Mouse (Mus musculus): ENCODE measurements around the gene Cyp2d10. TPM values are rescaled to one million over a fixed set of nuclear protein-coding genes. Genes with fewer than 3 reads are reported as not detected.

Cyp2d10 gene
- polyA plus RNA-seq, 2 experiments, result not detected

DNA sequence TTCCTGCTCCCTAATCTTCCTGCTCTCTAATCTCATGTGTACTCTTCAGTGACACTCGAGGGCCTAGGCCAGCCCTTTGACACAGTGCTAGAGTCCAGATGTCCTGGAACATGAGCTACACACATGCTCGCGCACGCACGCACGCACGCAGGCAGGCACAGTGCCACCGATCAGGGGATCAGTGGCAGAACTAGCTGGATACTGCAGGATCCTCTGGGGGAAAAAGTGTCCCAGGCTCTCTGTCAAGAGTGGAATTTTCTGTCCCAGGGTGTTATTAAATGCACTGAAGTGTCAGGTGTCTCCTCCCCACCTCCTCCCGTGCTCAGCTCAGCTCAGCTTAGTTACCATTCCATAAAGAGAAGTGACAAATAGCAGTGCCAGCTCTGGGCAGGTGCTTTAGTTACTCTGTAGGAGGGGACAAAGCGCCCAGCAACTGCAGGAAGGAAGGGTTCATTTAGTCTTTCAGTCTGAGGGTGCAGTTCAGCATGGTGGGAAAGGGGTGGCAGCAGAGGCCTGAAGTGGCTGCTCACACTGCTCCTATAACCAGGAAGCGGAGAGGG is 45.5 kb downstream of the Cyp2d10 start:
- no peak for TF ChIP-seq POLR2A (IDR thresholded peaks at IDR 0.05; ENCODE audit: borderline replicate concordance, extremely low read depth, insufficient read depth, insufficient read length)
- Histone ChIP-seq H3K4me2 (replicated peaks; ENCODE audit: low read depth, low read length, severe bottlenecking) (no peak overlapping the region), H3K9ac (ENCODE audit: low read depth, low read length, severe bottlenecking) (no peak overlapping the region), H3K27me3 (ENCODE audit: control insufficient read depth, insufficient read depth, low read length) (no peaks in the 10 kb centered on the region), H3K4me3 (replicated peaks; ENCODE audit: low read length) (no peak overlapping the region), H3K9me3 (ENCODE audit: control insufficient read depth, low read length) (no peaks in the 10 kb centered on the region), H3K4me1 (ENCODE audit: control insufficient read depth, insufficient read depth, low read length) (peaks cover 8% of the 10 kb centered on the region; the same call in 1 of the 2 replicates), H3K36me3 (ENCODE audit: control insufficient read depth, insufficient read depth, low read length) (no peaks in the 10 kb centered on the region), H3K27ac (replicated peaks; ENCODE audit: low read depth, low read length) (no peak overlapping the region)
- 75% methylated on average over 11 of the region's 11 CpGs for WGBS
- ATAC-seq (ENCODE audit: low FRiP score, low read depth) (no peak), DNase-seq (ENCODE audit: low spot score) (no peak)

DNA sequence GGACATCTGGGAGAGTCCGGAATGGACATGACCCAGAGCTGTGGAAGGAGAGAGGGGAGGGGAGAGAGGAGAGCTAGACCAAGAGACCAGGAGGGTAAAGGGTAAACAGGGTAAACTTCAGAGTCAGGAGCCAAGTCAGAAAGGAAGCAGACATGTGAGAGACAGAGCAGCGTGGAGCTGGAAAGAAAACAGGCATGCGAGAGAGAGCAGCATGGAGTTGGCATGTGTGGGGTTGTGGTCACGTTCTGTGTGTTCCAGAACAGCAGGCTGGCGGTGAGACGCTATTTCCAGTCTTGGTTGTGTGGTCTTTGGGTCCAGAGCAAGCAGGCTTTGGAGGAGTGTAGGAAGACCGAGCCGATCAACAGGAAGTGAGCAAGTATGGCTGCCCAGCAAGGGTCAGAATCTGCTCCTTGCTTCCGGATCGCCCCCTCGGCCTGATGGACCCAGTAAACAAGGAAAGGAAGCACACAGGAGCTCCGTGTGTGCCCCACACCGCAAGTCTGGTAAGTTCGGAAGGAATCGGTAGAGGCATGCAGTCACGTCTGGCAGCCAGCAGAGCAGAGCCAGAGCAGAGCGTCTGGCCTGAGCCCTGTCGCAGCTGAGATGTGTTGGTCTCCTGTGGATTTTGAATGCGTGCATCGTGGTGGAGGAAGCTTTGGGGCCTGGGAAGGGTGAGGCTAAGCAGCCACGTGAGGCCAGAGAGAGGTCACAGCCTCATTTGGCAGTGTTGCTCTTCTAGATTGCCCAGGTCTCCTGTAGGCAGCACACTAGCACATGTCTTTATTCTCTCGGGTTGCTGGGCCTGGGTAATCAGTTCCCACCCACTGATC is 48.3 kb downstream of the Cyp2d10 start:
- no peaks in the 10 kb centered on the region for H3K27me3 ChIP-seq (ENCODE audit: control insufficient read depth, insufficient read depth, low read length)
- H3K4me2 ChIP-seq (replicated peaks; ENCODE audit: low read depth, low read length, severe bottlenecking), result no peak overlapping the region
- H3K9ac ChIP-seq (ENCODE audit: low read depth, low read length, severe bottlenecking), result 0 out of 2 replicates have a peak overlapping the region, but pooled peaks have one; percentile 12
- ATAC-seq (ENCODE audit: low FRiP score, low read depth), result no peak
- no peak overlapping the region for H3K27ac ChIP-seq (replicated peaks; ENCODE audit: low read depth, low read length)
- H3K9me3 ChIP-seq (ENCODE audit: control insufficient read depth, low read length), result no peaks in the 10 kb centered on the region
- H3K4me1 ChIP-seq (ENCODE audit: control insufficient read depth, insufficient read depth, low read length), result peaks cover 12% of the 10 kb centered on the region; the same call in 1 of the 2 replicates
- DNase-seq (ENCODE audit: low spot score), result no peak
- 54% methylated on average over 22 of the region's 22 CpGs for WGBS
- TF ChIP-seq POLR2A (IDR thresholded peaks at IDR 0.05; ENCODE audit: borderline replicate concordance, extremely low read depth, insufficient read depth, insufficient read length), result no peak
- H3K4me3 ChIP-seq (replicated peaks; ENCODE audit: low read length), result no peak overlapping the region
- H3K36me3 ChIP-seq (ENCODE audit: control insufficient read depth, insufficient read depth, low read length), result no peaks in the 10 kb centered on the region

DNA sequence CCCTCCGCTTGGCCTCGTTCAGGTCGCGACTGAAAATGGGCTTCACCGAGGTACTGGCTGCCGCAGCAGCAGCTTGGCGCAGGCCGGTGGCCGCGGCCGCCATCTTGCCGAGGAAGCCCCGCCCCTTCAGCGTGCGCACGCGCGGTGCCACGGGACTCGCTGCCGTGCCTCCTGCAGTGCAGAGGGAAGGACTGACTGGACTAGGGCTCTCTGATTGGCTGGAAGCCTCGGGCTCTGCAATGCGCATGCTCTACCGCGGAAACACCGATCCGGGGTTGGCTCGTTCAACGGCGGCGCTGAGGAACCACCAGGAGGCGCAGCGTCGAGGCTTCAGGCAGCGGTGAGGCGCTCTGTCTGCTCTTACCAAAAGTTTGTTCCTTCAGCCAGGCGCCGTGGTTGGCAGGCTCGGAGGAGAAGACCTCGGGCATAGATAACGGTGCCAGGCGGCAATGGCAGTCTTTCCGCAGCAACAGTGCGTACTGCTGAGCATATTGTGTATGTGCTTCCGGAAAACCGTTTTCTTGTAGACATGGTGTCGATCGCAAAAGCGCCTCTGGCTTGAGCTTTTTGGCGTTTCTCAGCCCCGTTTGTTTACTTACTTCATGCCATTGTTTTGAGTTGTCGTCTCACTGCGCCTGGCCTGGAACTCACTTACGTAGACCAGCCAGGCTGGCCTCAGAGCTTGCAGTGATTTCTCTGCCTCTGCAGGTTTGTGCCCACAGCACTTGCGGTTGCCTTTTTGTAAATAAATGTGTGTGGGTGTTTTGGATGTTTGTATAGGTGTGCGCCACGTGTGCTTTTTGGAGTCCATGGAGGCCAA is 52.7 kb downstream of the Cyp2d10 start, which contains the start of gene Ndufa6:
Ndufa6 (minus strand) TSS at position 197 of the 820 bp plus-strand sequence.
- Histone ChIP-seq H3K4me1 (ENCODE audit: control insufficient read depth, insufficient read depth, low read length) (peaks cover 23% of the 10 kb centered on the region), H3K27me3 (ENCODE audit: control insufficient read depth, insufficient read depth, low read length) (no peaks in the 10 kb centered on the region), H3K9ac (ENCODE audit: low read depth, low read length, severe bottlenecking) (peak within 1 kb of the TSS; percentile 89), H3K9me3 (ENCODE audit: control insufficient read depth, low read length) (no peaks in the 10 kb centered on the region), H3K4me2 (replicated peaks; ENCODE audit: low read depth, low read length, severe bottlenecking) (peak within 1 kb of the TSS; percentile 83), H3K4me3 (replicated peaks; ENCODE audit: low read length) (peak within 1 kb of the TSS; percentile 71), H3K36me3 (ENCODE audit: control insufficient read depth, insufficient read depth, low read length) (peaks cover 18% of the 10 kb centered on the region), H3K27ac (replicated peaks; ENCODE audit: low read depth, low read length) (peak within 1 kb of the TSS; percentile 86)
- ATAC-seq (ENCODE audit: low FRiP score, low read depth) (peak; percentile 100), DNase-seq (ENCODE audit: low spot score) (peak; percentile 98)
- TF ChIP-seq POLR2A (IDR thresholded peaks at IDR 0.05; ENCODE audit: borderline replicate concordance, extremely low read depth, insufficient read depth, insufficient read length), result peak; percentile 97
- 2% methylated on average over 55 of the region's 57 CpGs for WGBS

DNA sequence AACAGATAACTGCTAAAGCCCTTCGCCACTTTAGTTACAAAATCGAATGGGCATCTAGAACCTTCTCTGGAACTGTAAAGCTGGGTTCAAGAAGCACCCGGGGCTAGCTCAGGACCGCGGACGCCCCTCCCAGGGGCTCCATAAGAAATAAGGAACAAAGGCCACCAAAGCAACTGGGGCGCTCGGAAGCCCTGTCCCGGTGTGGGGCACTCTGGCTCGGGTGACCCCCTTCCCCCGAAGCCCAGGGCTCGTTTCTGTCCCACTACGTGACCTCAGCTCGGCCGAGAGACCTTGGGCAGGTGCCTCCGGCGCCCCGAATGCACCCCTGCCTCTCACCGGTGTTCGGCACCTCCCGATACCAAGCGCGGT is 53.3 kb downstream of the Cyp2d10 start:
- Histone ChIP-seq H3K4me1 (ENCODE audit: control insufficient read depth, insufficient read depth, low read length) (peaks cover 18% of the 10 kb centered on the region), H3K27ac (replicated peaks; ENCODE audit: low read depth, low read length) (peak overlapping the region; percentile 67; the same call in 1 of the 2 replicates), H3K4me3 (replicated peaks; ENCODE audit: low read length) (peak overlapping the region; percentile 71), H3K27me3 (ENCODE audit: control insufficient read depth, insufficient read depth, low read length) (no peaks in the 10 kb centered on the region), H3K36me3 (ENCODE audit: control insufficient read depth, insufficient read depth, low read length) (peaks cover 24% of the 10 kb centered on the region), H3K4me2 (replicated peaks; ENCODE audit: low read depth, low read length, severe bottlenecking) (peak overlapping the region; percentile 83), H3K9me3 (ENCODE audit: control insufficient read depth, low read length) (no peaks in the 10 kb centered on the region), H3K9ac (ENCODE audit: low read depth, low read length, severe bottlenecking) (peak overlapping the region; percentile 89)
- no peak for TF ChIP-seq POLR2A (IDR thresholded peaks at IDR 0.05; ENCODE audit: borderline replicate concordance, extremely low read depth, insufficient read depth, insufficient read length)
- no peak for DNase-seq (ENCODE audit: low spot score)
- WGBS, result under 1% methylated on average over 15 of the region's 23 CpGs
- ATAC-seq (ENCODE audit: low FRiP score, low read depth), result peak; percentile 20
